Mouse (Mus musculus) layer of hippocampus, postnatal 36 days (tissue): Measurements from ENCODE around the gene Ptprn2. TPM values are rescaled to one million over a fixed set of nuclear protein-coding genes. Genes with fewer than 3 reads are reported as not detected.

Source experiments
- DNase-seq, 2 experiments: peaks; one replicate each; pipeline ENCODE4 v3.0.0; 2022
- total RNA-seq, 2 experiments: library from RNA; stranded (reverse); gene quantifications; 2 replicates each; pipeline ENCODE4 v1.2.3; 2021

Ptprn2 gene
- total RNA-seq, 2 experiments from 2014 or later, result 281 to 298 TPM

DNA sequence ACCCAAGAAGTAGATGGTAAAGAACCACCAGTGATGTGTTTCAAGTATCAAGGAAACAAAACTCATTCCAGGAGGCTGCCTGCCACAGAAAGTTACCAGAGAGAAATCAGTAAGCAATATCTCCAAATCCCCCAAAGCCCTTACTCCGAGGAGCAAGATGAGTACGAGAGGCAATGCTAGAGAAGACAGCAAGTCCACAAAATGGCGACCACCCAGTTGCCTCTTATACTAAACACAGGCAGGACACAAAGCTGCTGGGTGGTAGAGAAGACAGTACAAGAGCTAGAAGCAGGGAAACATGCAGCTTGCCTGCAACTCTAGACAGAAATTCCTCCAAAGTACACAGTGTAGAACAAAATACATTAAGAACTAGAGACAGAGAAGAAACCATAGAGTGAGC is 300.2 kb downstream of the Ptprn2 start:
- DNase-seq, result no peak

DNA sequence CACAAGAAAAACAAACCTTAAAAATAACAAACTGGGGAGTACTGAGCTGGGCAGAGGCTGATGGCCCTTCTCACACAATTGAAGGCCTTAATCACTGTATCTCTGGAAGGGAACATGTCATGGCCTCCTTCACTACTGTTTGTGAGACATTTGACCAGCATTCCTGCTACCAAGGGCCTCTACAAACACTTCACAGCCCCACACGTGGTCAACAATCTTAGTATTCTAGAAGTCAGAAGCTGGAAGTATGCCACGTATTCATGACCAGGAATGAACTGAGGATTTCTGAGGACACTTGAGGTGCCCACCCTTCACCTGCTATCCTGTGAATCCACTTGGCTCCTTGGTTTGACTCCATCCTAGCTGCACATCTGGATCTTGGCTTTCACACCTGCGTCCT is 302.8 kb downstream of the Ptprn2 start:
- DNase-seq, result no peak

DNA sequence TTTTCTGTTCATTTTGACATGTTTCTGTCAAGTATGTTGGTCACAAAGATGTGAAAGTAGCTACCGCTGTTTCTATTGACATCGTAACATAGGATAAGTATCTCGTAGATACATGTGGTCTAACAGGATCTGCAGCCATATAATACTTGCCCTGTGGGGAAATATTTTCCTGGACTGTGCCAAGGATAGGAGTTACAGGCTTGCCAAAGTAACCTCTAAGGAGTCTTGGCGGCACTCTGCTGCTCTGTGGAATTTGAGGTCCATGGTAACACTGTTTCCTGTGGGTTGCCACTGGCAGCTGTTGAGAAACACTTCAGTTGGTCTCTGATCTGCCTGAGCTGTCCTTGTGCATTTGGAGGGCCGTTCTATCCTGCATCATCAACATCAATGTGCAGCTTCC is 317.8 kb downstream of the Ptprn2 start:
- DNase-seq, result no peak

DNA sequence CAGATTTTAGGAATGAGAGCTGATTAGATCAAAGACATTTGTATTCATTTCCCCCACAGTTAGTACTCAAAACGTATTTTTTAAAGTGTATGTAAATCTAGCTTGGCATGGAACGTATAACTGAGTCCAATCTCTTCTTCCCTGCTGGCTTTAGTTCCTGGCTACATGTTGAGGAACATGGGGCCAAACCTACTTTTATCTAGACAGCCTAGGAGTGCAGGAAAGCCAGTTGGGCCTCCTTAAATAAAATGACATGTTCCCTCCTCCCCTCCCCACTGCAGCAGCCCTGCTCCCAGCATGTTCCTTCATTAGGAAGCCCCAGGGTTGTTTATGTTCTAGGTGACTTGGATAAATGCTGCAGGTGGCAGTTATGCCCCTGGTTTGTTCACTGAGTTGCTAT is 319.2 kb downstream of the Ptprn2 start:
- DNase-seq, result no peak

DNA sequence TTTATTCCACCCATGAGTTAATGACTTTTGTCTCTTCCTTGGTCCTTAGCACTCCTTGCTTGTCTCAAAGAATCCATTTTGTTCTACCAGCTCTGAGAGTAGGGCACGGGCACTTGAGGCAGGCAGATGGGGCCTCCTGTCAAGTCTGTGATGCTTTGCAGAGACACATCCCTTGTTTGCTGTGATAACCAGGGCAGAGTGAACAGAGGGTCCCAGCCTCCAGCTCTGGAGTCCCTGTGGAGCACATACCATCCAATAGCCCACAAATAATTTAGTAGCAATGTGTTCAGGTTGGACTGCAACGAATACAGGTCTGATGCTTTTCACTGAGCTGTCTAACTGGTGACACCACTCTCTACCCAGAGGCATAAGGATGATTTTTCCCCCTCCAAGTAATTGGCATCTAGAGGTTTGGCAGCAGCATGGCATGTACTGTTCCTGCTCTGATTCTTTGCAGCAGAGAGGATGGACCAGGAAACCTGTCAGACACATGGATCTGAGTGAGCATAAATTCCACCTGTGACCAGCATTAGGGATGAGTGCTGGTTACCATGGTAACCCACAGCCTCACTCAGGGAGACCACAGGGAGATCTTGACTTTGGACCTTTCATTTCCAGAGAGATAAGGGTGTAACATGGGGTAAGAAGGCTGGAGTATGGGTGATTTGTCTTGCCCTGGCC is 319.7 kb downstream of the Ptprn2 start:
- DNase-seq, result no peak

DNA sequence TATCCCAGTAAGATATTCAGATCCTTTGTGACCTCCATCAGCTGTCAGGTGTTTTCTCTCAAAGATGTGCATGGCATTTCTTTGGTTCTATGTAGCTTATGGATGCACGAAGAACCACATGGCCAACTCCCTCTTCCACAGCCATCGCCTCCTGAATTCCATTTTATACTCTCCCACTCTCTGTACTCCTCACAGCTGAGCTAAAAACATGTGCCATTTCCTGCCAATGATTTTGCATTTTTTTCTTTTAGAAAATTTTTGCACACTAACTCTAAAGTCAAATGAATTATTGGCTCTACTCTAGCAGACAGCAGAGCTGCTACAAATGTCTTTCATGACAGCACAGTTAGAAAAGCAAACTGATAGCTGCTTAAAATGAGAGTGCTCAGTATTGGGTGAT is 320.6 kb downstream of the Ptprn2 start:
- no peak for DNase-seq

DNA sequence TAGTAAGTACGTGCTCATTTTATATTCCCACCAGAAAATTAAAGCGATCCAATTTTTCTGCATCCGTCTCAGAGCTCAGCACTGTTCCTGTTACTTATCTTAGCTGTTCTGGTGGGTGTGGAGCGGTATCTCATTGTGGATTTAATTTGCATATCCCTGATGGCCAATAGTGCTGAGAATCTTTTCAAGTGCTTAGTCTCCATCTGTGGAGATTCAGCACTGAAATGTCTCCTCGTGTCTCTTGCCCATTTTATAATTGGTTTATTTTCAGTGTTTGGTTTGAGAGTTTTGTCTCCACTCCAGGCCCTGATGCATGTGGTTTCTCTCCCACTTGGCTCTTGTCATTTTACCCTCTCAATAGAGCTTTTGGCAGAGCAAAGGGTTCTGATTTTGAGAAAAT is 327.5 kb downstream of the Ptprn2 start:
- peak in 1 of 2 experiments; percentile 19 for DNase-seq

DNA sequence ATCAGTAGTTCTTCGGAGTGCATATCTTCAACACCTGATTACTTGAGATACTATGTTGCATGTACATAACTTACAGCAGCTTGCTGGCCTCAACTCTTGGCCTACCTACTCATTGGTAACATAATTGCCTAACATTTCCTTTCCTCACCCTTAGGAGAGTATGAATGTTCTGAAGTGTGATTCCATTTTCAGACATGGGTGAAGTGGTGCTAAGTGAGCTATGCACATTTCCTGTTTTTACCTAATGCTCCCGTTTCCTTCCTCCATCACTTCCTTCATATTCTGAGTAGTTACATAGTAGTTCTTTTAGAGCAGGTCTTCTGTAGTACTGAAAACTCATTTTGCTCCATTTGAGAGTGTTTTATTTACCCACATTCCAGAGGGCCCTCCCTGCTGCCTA is 334.3 kb downstream of the Ptprn2 start:
- DNase-seq, result no peak

DNA sequence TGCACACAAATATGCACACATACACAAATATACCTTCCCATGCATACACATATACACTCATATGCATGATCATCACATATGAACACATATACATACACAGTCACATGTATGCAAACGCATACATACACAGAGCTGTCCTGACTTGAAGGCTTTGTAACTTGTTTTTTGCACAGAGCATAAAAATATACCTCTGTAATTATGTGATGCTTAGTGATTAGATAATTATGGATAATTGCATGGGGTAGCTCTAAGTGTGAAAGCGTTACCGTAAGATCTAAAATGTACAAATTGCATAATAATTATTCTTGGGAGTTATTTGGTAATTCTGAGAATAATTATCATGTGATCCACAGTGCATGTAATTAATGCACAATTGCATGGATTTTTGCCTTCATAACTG is 337.8 kb downstream of the Ptprn2 start:
- no peak for DNase-seq

DNA sequence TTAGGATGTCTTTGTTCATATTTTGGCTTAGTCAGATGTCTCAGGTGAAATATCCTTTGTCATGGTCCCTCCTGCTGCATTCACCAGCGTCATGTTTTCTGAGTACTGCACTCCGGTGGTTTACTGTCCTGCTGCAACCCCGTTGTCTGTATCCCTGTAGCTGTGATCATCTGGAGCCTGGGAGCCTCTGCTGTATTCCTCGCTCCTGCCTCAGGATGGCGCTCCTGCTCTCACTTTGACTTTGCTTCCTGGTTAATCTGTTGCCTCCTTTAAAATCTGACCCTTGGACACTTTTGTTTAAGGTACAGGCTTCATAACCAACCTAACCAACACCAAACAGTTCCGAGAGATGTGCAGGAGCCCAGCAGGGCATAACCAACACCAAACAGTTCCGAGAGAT is 342.2 kb downstream of the Ptprn2 start:
- no peak for DNase-seq

DNA sequence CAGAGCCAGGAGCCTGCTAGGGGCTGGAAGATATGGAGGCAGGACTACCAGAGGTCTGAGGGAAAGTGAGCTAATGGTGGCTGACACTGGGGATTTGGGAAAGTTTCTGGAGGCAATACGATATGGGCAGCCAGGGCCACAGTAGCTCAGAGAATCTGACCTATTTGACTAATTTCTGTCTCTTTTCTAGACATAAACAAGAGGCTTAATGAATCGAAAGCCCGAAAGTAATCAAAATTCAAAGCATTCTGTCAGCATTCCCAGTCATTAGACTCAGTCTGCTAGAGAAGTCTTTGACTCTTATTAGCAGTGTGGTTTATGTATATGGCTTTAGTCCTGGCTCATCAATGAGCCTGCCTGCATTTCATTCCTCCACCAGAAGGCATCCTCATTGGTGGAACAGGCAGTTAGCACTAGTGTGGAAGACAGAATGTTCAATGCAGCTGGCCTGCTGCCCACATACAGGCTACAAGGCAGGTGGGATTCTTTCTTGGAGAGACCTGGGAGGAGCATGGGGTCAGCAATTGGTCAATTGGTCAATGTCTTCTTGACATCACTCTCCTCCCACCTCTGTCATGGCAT is 353.2 kb downstream of the Ptprn2 start:
- no peak for DNase-seq

DNA sequence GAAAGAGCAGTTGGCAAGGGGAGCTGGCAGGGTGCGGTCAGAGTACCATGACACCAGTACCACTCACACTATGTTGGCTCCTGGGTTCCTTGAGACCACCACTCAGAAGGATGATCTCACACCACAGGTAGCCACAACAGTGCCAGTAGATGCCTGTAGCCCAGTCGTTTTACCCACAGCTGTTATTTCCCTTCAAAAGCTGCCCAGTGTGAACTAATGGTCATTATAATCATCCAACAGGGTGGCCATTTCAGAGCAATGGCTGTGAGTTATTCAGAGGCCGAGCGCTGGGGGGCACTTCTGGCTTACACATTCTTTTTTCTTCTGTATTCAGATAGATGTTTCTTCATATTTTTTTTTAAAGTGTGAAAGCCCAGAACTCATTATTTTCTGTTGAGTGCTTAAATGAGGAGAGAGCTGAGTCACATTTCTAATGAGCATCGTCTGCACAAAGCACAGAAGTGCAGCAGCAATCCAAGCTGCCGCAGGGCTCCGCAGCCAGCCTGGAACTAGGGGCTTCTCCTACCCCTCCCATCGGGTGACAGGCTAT is 357.3 kb downstream of the Ptprn2 start:
- peak; percentile 31 to 53 for DNase-seq

DNA sequence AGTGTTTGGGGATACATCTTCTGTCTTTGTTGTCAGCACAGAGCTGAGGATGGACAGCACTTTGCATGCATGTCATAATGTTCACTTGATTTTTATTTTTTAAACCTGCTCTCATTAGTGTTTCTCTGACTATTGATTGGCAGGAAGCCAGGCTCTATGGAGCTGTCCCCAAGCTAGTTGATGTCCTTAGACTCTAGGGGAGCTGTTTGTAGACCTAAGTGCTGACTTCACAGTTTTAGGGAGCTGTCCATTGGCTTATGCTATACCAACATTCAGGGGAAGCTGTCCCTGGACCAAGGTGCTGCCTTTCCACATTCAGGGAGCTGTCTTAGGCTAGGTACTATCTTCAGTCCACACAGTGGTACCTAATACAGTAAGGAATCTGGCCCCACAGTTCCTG is 360.7 kb downstream of the Ptprn2 start:
- no peak for DNase-seq

DNA sequence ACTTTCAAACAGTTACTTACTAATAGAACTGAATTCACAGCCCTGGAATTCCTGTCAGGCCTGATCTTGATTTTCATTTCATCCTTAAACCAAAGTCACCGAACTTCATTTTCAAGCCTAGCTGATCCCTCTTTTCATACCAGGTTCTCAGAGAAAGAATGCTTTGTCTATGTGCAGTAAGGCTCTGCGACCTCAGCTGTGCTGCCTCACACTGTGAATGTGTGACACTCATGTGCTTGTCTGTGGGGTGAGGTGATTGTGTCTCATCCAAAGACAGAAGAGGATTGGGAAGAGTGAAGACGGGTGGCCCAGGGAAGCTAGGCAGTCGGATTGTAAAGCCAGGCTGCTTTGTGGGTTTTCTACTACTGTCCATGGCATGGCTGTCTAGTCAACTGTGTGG is 361.5 kb downstream of the Ptprn2 start:
- no peak for DNase-seq

DNA sequence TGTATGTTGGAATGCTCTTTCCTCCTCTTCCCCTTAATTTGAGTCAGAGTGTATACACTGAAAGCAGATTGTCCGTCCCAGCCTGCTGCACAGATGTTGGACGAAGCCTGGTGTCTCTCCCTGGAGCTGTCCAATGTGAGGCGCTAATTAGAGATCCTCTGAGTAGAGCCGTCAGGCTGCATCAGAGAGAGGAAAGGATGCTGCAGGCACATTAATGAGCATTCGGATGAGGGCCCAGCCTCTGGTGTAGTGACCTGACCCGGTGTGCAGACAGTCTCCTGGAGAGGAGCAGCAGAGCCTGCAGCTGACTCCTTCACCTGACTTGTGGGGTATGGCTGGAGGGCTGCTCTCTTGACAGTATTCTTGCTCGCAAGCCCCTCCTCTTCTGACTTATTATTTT is 370.8 kb downstream of the Ptprn2 start:
- no peak for DNase-seq

DNA sequence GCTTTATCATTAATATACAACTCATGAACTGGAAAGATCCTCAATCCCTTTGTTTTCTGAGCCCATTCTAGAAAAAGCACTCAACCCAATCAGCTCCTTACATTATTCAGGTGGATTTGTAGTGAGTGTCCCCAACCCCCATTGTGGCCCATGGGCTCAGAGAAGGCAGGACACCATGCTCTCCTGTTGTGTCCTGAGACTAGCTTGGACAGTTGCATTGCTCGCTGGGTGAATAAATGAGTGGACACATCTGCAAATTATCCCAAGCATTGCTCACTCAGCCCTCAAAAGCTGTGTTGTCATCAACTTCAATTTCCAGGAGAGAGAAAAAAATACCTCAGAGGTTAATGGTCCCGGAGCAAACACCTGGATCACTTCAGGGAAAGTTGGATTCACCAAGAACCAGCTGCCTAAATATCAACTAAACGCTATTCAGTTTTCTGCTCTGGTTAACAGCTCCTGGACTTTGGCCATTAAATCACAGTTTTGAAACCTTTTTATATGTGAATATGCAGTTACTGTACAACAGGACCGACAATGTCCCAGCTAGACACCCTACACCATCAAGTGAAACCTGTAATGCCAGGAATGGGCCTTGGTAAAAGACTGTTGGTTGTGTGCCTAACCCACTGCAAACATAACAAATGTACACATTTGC is 376.0 kb downstream of the Ptprn2 start:
- no peak for DNase-seq

DNA sequence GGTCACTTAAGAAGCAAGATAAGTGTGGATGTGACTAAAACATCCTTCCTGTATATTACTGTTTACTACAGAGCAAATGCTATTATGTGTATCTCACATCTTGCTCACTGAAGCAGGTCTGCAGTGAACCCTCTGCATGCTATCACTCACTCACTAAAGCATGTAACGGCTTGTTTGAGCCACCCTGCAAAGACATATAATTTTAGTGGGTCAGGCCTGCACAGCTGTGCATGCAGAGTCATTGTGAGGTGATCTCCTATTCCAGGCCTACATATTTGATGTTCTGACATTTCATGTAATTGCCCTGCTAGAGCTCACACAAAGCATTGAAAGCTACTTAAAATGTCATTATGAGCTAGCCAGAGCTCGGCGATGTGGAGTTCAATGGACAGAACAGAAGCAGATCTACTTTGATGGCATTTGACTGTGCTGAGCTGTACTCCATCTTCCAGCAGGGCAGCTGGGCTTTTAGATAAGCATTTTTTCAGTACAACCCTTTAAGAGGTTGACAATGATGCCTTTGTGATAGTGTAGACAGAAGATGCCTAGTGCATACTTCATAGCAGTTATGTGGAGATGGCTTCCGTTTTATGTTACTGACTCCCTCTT is 377.9 kb downstream of the Ptprn2 start:
- DNase-seq, result no peak

DNA sequence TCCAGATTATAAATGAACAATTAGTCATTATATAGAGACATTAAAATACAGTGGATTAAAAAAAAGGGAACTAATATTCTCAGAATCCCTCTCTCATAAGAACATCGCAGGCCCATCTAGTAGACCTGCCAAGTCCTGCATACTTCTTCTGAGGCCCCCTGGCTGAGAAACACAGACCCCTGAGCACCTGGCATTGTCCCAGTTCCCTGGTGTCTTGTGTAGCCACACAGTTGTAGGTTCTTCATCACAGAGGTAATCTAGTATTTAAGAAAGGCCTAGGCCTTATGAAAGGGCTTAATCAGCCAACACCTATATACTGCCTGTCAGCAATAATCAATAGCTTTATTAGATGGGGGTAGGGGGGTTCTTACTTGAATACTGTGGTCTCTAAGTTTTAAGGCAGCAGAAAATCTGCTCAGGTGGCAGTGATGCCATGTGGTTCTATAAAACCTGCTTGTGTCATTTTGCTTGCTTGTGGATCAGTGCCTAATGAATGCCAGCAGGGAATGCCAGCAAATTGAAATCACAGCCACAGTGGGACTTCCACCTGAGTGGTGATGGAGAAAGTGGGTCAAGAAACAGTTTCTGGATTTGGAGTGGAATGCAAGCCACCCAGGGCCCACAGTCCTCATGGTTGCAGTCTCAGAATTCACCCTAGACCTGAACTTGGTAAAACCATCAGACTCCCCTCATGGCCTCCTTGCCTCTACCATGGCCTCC is 388.5 kb downstream of the Ptprn2 start:
- DNase-seq, result no peak

DNA sequence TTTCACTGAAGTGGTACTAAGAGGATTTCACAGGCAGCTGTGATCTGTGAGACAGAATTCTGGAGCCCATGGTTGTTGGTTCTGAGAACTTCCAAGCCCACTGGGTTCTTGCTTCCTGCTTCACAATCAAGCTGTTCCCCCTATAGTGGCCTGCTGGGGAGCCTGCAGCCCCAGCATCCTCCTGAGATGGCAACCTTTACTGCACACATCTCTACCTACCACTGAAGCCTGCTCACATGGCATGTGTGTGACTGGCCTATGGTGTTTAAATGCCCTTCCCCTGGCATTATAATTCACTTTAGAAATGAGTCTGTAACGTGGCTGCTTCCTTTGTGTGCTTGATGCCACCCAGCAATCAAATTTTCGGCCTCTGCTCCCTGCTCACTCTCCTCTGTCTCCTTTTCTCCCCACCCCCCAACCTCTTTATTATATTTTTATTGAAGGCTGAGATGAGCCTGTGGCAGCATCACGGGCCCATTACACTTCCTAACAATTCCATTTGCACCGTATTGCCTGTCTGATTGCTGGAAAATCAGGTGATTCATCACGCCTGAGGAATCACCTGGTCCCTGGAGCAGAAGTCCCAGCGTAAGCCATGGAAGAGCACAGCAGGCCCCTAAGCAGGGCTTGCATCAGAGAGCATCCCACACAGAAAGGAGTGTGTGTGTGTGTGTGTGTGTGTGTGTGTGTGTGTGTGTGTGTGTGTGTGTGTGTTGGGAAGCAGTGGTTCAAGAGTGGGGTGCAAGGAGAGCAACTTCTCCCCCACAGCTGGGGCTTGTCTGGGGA is 402.2 kb downstream of the Ptprn2 start:
- no peak for DNase-seq

DNA sequence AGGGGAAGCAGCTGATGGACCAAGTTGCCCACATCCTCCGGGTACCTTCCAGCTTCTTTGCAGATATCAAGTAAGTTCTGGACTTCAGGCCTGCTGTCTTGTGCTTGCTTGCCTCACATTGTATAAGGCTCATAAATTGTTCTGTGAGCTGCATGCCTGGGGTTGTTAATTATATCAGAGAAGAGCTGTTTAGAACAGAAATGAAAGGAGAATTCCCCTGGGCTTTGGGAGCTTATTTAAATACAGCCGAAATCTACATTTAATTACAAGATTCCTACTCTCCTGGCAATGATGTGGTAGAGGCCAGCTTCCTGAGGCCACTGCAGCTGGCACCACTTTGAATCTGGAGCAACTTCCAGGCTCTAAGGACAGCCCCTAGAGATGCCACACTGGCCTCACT is 403.3 kb downstream of the Ptprn2 start:
- no peak for DNase-seq

DNA sequence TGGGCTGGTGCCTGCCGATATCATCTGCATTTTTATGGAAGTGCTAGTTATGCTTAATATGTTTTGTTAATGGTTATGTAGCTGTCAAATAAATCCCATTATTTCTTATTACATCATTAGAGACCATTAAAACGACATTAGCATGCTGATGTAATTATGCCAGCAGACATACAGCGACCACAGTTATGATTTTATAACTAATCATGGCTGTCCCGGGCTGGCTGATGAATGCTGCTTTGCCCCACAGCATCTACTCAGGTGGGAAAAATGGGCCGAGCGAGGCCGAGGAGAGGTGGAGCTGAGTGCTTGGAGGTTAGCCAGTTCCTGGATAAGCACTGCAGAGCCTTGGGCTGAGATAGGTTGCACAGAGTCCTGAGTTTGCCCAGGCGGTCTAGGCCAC is 407.1 kb downstream of the Ptprn2 start:
- no peak for DNase-seq

DNA sequence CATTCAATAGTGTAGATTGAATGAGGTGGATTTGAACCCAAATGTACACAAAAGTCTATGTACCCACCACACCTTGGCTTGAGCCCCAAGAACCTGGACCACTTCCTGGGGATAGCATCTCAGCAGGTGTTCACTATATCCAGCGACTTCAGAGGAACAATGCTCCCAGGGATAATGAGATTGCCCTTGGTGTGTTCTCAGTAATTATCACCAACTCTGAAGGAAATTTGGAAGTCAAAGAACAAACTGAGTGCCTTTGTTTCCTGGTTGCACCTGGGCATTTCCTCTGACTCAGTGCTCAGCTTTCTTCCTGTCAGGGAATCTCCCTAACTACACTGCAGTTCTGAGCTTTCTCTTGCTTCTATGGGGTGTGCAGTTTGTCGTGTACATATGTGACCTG is 411.1 kb downstream of the Ptprn2 start:
- no peak for DNase-seq
